Mouse (Mus musculus): Measurements from ENCODE around the gene Atp9a.

DNA sequence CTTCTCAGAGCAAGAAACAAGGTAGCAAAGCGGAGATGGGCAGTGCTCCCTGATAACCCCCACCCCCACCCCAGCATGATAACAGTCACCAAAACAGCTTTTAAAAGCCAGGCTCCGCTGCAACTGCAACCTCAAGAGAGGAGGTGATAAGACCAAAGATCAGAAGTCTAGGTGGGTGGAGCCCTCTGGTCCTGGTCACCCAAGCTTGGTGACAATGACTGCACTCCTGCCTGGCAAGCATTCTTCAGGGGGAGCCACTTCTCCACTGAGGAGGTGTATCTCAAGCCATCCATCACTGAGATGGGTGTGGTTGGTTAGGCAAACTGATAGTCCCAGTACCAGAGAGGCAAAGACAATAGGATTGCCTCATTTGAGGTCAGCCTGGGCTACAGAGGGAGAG is 151.1 kb downstream of the Atp9a start:
- TF ChIP-seq CTCF (IDR thresholded peaks at IDR 0.05) (no peak), EP300 (IDR thresholded peaks at IDR 0.05; ENCODE audit: insufficient read depth, low read depth, low read length) (no peak)
